Mouse (Mus musculus): Measurements from ENCODE around the gene Tead4.

- TF ChIP-seq CTCF (IDR thresholded peaks at IDR 0.05), result no peak
- no peak for TF ChIP-seq POLR2A (IDR thresholded peaks at IDR 0.05; ENCODE audit: insufficient read depth, low read depth, low read length)
Observed at GRCm38 (mm10) chr6:128301458-128301857, 835 bp upstream of the Tead4 start.
